ENCODE assay signal across 19 mouse cellular contexts in the genomic region with DNA sequence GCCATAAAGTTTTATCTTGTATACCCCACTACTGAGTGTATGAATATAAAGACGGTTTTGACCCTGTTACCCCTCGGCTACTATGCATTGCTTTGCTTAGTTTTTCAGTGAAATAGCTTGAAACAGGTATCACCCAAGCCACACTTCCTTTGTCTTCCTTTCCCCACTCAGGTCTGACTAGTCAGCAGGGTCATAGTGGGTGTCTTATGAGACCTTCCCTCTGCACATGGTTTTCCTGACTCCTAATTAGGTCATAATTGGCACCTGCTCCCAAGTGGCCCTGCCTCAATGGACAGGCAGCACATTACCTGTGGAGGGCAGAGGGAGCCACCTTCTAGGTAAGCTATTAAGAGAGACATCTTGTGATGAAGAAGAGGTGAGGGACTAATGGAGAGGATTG. TPM values are rescaled to one million over a fixed set of nuclear protein-coding genes. Genes with fewer than 3 reads are reported as not detected.
DNase-seq lines count a peak whose midpoint lies in the region; TF ChIP-seq lines count a peak whose summit lies in the region.
"Had no signal": no experiment of that assay in that cellular context is flagged by ENCODE, and none has a peak within 500 bp of the region (broad histone marks: within the 10 kb centered on the region; RNA-seq: fewer than 3 reads in every experiment).

A gene (plus strand): TSS at position 301 of the 400 bp plus-strand sequence.

- no peaks in the 10 kb centered on the region for H3K27me3 ChIP-seq in testis, adult 2 months (ENCODE audit: control insufficient read depth, insufficient read depth, low read length)
- H3K27me3 ChIP-seq: Patski had no signal

- TF ChIP-seq CTCF in testis, adult 2 months (IDR thresholded peaks at IDR 0.05; ENCODE audit: control insufficient read depth, insufficient read depth, insufficient replicate concordance, low read depth, low read length): no peak

- H3K4me1 ChIP-seq in testis, adult 2 months (ENCODE audit: control insufficient read depth, insufficient read depth, low read length): no peaks in the 10 kb centered on the region

- H3K27ac ChIP-seq in testis, adult 2 months (ENCODE audit: control insufficient read depth, insufficient read depth, low read depth, low read length): no peak within 1 kb of the TSS

- peak within 1 kb of the TSS; percentile 24; the same call in 1 of the 2 replicates for H3K4me3 ChIP-seq in testis, adult 2 months (ENCODE audit: control insufficient read depth, low read depth, low read length)

- TF ChIP-seq POLR2A in testis, adult 2 months (IDR thresholded peaks at IDR 0.05; ENCODE audit: control insufficient read depth, low read depth, low read length): peak; percentile 40; the same call in 1 of the 2 replicates

- no peaks in the 10 kb centered on the region for H3K36me3 ChIP-seq in testis, adult 2 months (ENCODE audit: control insufficient read depth, insufficient read depth, low read length)
- H3K36me3 ChIP-seq: G1E had no signal

- DNase-seq in testis, postnatal 10 days (ENCODE audit: low spot score): no peak
- DNase-seq: adrenal gland, adult 2 months; adrenal gland, adult 8-10 months; adrenal gland, postnatal 10 days; adrenal gland, postnatal 14 days; adrenal gland, postnatal 25 days; adrenal gland, postnatal 36 days; B cell, adult 2 months; cerebellum, adult 11 months; cerebellum, adult 11-12 months; cerebellum, adult 18-20 months; cerebellum, adult 2 months had no signal

RNA-seq across cellular contexts. Expression of the gene that starts here (rescaled TPM):
- 263 and 318 TPM in 2 replicates for polyA plus RNA-seq in testis, adult 2 months (2012; rRNA removed)
- polyA plus RNA-seq: activated CD4-positive, CD25-positive, alpha-beta regulatory T cell, adult 4 months; adrenal gland, adult 2 months; brain, embryonic 14.5 days; C2C12; CD4-positive, CD25-positive, alpha-beta regulatory T cell, adult 4 months; cerebellum, adult 2 months; G1E; Patski had no signal
